Mouse (Mus musculus): ENCODE measurements at regions not wholly inside any gene's neighbourhood (a gene's known extent, or its start where the extent isn't known, plus 50 kb on each side); places are given as distances from the start of the nearest gene placed in this dataset.

DNA sequence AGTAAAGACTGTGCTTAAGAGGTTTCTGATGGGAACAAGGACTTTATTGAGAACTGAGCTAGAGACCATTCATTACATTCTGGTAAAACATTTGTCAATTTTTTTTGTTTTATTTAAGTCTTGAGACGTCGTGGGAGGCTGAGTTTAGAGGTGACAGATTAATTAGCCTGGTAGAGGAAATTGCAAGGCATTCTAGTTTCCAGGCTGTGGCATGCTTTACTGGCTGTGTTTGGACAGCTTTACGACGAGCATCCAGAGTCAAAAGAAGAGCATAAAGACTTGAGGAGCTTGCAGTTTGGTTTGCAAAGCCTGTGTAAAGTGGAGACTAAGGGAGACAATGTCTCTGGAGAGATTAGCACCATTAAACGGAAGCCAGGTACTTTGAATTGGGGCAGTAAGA lies 154.0 kb upstream of the Got2 start:
- TF ChIP-seq CTCF (IDR thresholded peaks at IDR 0.05; ENCODE audit: insufficient read depth, low read depth, low read length) (no peak), POLR2A (IDR thresholded peaks at IDR 0.05; ENCODE audit: insufficient read depth, low read depth, low read length) (no peak)

All from olfactory bulb, adult 2 months (tissue).